Mouse (Mus musculus) forebrain, postnatal 0 days (tissue): ENCODE data around the gene Rsrp1. TPM values are rescaled to one million over a fixed set of nuclear protein-coding genes. Genes with fewer than 3 reads are reported as not detected.
A peak's percentile ranks its signal among the peaks of the same experiment; 100 is the strongest.
"Not testable (repeated sequence)": the region's sequence is repeated elsewhere in the genome, so short reads cannot be mapped to it uniquely, and the experiment has no call there.

Experiments used
- ATAC-seq: fragments of 200-750 bp; cut with Nextera tagmentation; 2 replicates; pipeline ENCODE4 v1.8.0; 2017; ENCODE audit warnings: mild to moderate bottlenecking, moderate library complexity
- DNase-seq: peaks from one replicate; pipeline ENCODE4 v3.0.0-alpha.2; 2015
- H3K27ac ChIP-seq: fragments of 300-500 bp; sonication (generic); 2 replicates; pipeline ENCODE4 v1.5.1; 2014; ENCODE audit warnings: low read depth, mild to moderate bottlenecking, antibody characterized with exemption, low read length, moderate library complexity, mixed read lengths
- H3K27me3 ChIP-seq: fragments of 300-500 bp; sonication (generic); 2 replicates; pipeline ENCODE4 v1.6.1; 2014; ENCODE audit warnings: mild to moderate bottlenecking, low read length, mixed read lengths; ENCODE audit not compliant: insufficient read depth
- H3K36me3 ChIP-seq: fragments of 300-500 bp; sonication (generic); 2 replicates; pipeline ENCODE4 v1.6.1; 2014; ENCODE audit warnings: mild to moderate bottlenecking, moderate library complexity; ENCODE audit not compliant: insufficient read depth
- H3K4me1 ChIP-seq: fragments of 300-500 bp; sonication (generic); 2 replicates; pipeline ENCODE4 v1.6.1; 2014; ENCODE audit warnings: antibody characterized with exemption; ENCODE audit not compliant: insufficient read depth
- H3K4me2 ChIP-seq: fragments of 300-500 bp; sonication (generic); 2 replicates; pipeline ENCODE4 v1.6.1; 2014; ENCODE audit warnings: low read depth, mild to moderate bottlenecking, moderate library complexity
- H3K4me3 ChIP-seq: fragments of 300-500 bp; sonication (generic); 2 replicates; pipeline ENCODE4 v1.5.1; 2014; ENCODE audit warnings: low read depth, low read length, mixed read lengths
- H3K9ac ChIP-seq: fragments of 300-500 bp; sonication (generic); 2 replicates; pipeline ENCODE4 v1.6.1; 2014; ENCODE audit warnings: mild to moderate bottlenecking
- H3K9me3 ChIP-seq: fragments of 300-500 bp; sonication (generic); 2 replicates; pipeline ENCODE4 v1.6.1; 2016; ENCODE audit warnings: low read length
- CTCF ChIP-seq: sonication (generic); IDR thresholded peaks from 2 replicates; pipeline ENCODE4 v1.5.1; 2016; ENCODE audit warnings: antibody characterized with exemption, control low read depth, low read depth
- WGBS: fragments of 180-500 bp; shearing (Covaris S2); extraction: QIAGEN DNeasy Blood & Tissue Kit; methylation state at CpG from one replicate; pipeline ENCODE4 v1.1.7; 2014; 5-methylcytosine and 5-hydroxymethylcytosine counted together
- polyA plus RNA-seq: library from polyadenylated mRNA; unstranded; fragments of >200 nt; fragmentation: Nextera tagmentation; extraction: Ambion mirVana; gene quantifications from 2 replicates; pipeline ENCODE4 v1.2.1, GENCODE M21; 2015
- total RNA-seq: library from RNA; depleted of rRNA; stranded (reverse); fragments of >200 nt; gene quantifications from 2 replicates; pipeline ENCODE4 v1.2.3, GENCODE M21; 2014

The Rsrp1 gene
- total and polyA plus RNA-seq, 2 experiments from 2014 or later: 95.4 to 225 TPM

DNA sequence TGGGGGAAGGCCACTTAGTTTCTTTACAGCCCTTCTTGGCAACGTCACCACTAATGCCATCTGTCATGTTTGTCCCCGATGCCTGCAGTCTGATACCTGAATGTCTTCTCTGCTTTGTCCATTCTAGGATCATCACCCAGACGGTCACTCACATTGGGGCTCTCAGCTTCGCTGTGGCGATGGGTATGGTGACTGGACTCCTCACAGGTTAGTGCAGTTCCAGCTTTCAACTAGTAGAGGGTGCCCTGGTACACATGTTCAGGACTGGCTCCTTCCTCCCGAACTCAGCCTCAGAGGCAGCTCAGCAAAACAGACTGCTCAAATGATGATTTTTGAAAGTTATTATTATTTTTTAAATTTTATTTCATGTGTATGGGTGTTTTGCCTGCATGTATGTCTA lies 31.3 kb upstream of the Rsrp1 start:
- no peaks in the 10 kb centered on the region for H3K4me1 ChIP-seq
- H3K27me3 ChIP-seq: no peaks in the 10 kb centered on the region
- WGBS: 73% methylated on average over 6 of the region's 6 CpGs
- H3K9me3 ChIP-seq: no peaks in the 10 kb centered on the region
- H3K9ac ChIP-seq: no peak overlapping the region
- H3K4me3 ChIP-seq: no peak overlapping the region
- no peak overlapping the region for H3K4me2 ChIP-seq
- peaks cover 19% of the 10 kb centered on the region for H3K36me3 ChIP-seq
- TF ChIP-seq CTCF: no peak
- DNase-seq: no peak
- H3K27ac ChIP-seq: no peak overlapping the region
- ATAC-seq: no peak

DNA sequence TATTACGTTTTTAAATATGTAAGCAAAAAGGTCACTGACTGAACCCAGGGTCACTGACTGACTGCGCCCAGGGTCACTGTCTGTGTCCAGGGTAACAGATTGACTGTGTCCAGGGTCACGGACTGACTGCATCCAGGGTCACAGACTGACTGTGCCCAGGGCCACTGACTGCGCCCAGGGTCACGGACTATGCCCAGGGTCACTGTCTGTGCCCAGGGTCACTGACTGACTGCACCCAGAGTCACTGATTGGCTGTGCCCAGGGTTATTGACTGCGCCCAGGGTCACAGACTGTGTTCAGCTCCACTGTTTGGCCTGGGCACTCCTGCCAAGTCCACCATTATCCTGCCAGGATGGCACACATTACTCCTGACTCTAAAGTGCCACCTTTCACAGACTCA lies 26.1 kb upstream of the Rsrp1 start:
- peaks cover 62% of the 10 kb centered on the region for H3K36me3 ChIP-seq
- no peak for TF ChIP-seq CTCF

DNA sequence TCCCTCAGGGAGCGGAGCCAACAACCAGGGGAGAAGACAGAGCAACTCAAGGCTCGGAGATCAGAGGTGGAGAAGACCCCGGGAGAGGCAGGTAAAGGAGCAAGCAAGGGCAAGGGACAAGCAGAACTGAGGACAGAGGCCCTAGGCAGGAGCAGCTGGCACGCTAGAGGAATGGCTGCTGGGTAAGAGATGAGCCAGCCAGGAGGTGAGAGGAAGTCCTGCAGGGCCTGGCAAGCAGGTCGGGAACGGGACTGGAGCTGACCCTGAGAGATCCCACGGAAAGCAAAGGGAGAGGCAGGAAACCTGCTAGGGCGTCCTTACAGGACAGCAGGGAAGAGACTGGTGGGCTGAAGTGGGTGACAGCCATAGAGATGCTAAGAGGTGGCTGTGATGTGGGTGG lies 22.3 kb upstream of the Rsrp1 start:
- H3K4me3 ChIP-seq: no peak overlapping the region
- H3K4me1 ChIP-seq: no peaks in the 10 kb centered on the region
- 97% methylated on average over 8 of the region's 8 CpGs for WGBS
- H3K9me3 ChIP-seq: no peaks in the 10 kb centered on the region
- peaks cover 91% of the 10 kb centered on the region for H3K36me3 ChIP-seq
- H3K27me3 ChIP-seq: no peaks in the 10 kb centered on the region
- H3K9ac ChIP-seq: no peak overlapping the region
- no peak overlapping the region for H3K27ac ChIP-seq
- DNase-seq (no peak), ATAC-seq (no peak)
- no peak for TF ChIP-seq CTCF
- no peak overlapping the region for H3K4me2 ChIP-seq

More for the DNA sequence above, 26.1 kb upstream of the Rsrp1 start:
- no peaks in the 10 kb centered on the region for H3K4me1 ChIP-seq
- 95% methylated on average over 6 of the region's 6 CpGs for WGBS
- no peak overlapping the region for H3K4me3 ChIP-seq
- H3K9me3 ChIP-seq: no peaks in the 10 kb centered on the region
- H3K9ac ChIP-seq: no peak overlapping the region
- H3K27me3 ChIP-seq: no peaks in the 10 kb centered on the region
- DNase-seq: no peak
- H3K4me2 ChIP-seq: no peak overlapping the region
- no peak for ATAC-seq
- H3K27ac ChIP-seq: no peak overlapping the region

DNA sequence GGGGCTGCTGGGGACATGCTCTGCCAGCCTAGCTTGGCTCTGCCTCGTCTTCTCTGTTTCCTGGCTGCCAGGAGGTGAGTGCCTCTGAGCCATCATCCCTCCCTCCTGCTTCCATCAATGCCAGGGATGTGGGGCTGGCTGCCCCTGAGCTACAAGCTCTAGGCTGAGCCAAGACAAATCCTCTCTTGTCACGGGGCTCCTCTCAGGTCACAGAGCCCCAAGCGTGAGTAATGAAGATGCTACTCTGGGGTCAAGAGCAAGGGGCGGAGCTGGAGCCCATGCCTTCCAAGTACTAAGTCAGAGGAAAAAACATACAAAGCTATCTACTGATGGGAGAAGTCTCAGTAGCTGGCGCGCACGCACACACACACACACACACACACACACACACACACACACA lies 20.3 kb upstream of the Rsrp1 start:
- H3K27me3 ChIP-seq: no peaks in the 10 kb centered on the region
- H3K27ac ChIP-seq: no peak overlapping the region
- no peak overlapping the region for H3K9ac ChIP-seq
- ATAC-seq: no peak
- no peak for DNase-seq
- TF ChIP-seq CTCF: no peak
- H3K4me2 ChIP-seq: no peak overlapping the region
- H3K4me1 ChIP-seq: no peaks in the 10 kb centered on the region
- H3K4me3 ChIP-seq: no peak overlapping the region
- no peaks in the 10 kb centered on the region for H3K9me3 ChIP-seq
- peaks cover 94% of the 10 kb centered on the region for H3K36me3 ChIP-seq
- 77% methylated on average over 7 of the region's 7 CpGs for WGBS

DNA sequence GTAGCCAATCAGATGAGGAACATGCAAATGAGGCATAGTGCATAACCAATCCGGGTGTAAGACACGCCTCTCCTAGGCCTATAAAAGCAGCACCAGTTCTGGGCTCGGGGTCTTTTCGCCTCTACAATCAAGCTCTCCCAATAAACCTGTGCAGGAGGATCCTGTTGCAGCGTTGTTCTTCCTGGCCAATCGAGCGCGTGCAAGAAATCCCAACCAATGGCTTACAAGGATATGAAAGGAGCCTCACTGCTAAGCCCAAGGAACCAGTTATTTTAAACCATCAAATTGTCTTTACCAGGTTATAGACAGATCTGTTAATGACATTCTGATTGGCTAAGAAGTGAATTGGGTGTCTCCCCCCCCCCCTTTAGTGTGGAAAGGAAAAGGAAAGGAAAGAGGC lies 12.0 kb upstream of the Rsrp1 start:
- peaks cover 45% of the 10 kb centered on the region for H3K36me3 ChIP-seq
- not testable (repeated sequence) for H3K9me3 ChIP-seq, H3K4me3 ChIP-seq, H3K4me2 ChIP-seq, H3K27me3 ChIP-seq, DNase-seq, ATAC-seq, H3K4me1 ChIP-seq, H3K27ac ChIP-seq, H3K9ac ChIP-seq
- WGBS: 97% methylated on average over 6 of the region's 8 CpGs

DNA sequence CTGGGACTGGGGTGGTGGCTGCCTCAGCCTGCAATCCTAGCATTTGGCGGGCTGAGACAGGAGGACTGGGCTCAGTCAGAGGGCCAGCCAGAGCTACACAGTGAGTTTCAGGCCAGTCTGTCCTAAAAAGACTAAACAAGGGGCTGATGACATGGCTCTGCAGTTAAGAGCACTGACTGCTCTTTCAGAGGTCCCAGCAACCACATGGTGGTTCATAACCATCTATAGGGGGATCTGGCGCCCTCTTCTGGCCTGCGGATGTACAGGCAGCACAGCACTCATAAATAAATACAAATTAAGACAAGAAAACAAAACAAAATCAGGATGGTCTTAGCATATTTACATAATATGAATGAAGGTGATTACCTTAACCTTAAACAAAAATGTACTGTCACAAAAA lies 10.0 kb upstream of the Rsrp1 start:
- peak; percentile 79 for TF ChIP-seq CTCF
- Histone ChIP-seq H3K27ac (no peak overlapping the region), H3K36me3 (peaks cover 25% of the 10 kb centered on the region), H3K27me3 (no peaks in the 10 kb centered on the region), H3K4me3 (peak overlapping the region; percentile 79), H3K4me2 (peak overlapping the region; percentile 58), H3K9me3 (no peaks in the 10 kb centered on the region), H3K9ac (0 out of 2 replicates have a peak overlapping the region, but pooled peaks have one; percentile 80), H3K4me1 (0 out of 2 replicates have a peak, but pooled peaks cover 4% of the 10 kb centered on the region)
- peak; percentile 76 for DNase-seq
- WGBS: 33% methylated on average over 3 of the region's 3 CpGs
- no peak for ATAC-seq

DNA sequence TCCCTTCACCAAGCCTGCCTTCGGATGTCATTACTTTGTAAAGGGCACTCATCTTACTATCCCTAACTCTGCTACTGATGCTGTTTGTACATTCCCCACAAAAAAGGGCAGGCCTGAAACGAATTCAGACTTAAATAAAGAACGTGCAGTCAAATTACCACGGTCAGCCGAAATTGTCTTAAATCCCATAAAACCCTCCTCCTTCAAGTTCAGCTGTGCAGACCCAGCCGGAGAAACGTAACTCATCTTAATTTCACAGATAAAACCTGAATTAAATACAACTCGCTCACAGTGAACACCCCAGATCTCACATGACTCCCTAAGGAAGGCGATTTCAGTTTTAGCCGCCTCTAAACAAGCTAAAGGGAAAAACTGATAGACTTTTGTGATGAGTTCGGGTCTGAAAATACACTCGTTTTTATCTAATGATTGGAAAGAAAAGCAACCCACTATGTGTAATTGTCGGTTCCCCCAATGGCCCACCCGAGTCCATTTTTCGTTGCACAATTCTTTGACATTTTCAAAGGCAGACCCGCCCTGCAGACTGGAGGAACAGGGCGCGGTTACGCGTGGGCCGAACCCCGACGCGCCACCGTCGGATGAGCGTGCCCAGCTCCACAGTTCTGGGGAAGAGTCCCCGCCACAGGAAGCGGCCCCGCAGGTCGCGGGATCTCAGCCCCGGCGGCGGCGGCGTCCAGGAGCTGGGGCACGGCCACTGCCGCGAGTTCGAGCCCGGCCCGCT lies 9.1 kb upstream of the Rsrp1 start:
- WGBS: 2% methylated on average over 43 of the region's 43 CpGs
- H3K27me3 ChIP-seq: no peaks in the 10 kb centered on the region
- no peak for TF ChIP-seq CTCF
- peak overlapping the region; percentile 79 for H3K4me3 ChIP-seq
- peaks cover 16% of the 10 kb centered on the region for H3K36me3 ChIP-seq
- H3K9ac ChIP-seq: peak overlapping the region; percentile 80
- 0 out of 2 replicates have a peak, but pooled peaks cover 4% of the 10 kb centered on the region for H3K4me1 ChIP-seq
- peak overlapping the region; percentile 58 for H3K4me2 ChIP-seq
- DNase-seq (no peak), ATAC-seq (peak; percentile 62)
- H3K27ac ChIP-seq: peak overlapping the region; percentile 94
- no peaks in the 10 kb centered on the region for H3K9me3 ChIP-seq
